Mouse (Mus musculus): Measurements from ENCODE around the gene Tmprss11b. TPM values are rescaled to one million over a fixed set of nuclear protein-coding genes. Genes with fewer than 3 reads are reported as not detected.
"Not testable (repeated sequence)": the region's sequence is repeated elsewhere in the genome, so short reads cannot be mapped to it uniquely, and the experiment has no call there.

Tmprss11b gene
- not detected in 2 replicates for polyA plus RNA-seq (2012; rRNA removed)

- DNase-seq (ENCODE audit: low read depth in 1 of 2, low spot score in 2 of 2) = no peak
- Histone ChIP-seq H3K27me3 (ENCODE audit: control insufficient read depth, insufficient read depth, low read length) (no peaks in the 10 kb centered on the region), H3K27ac (ENCODE audit: insufficient read depth, low read length) (no peak within 1 kb of the TSS), H3K36me3 (ENCODE audit: control insufficient read depth, insufficient read depth, low read length) (no peaks in the 10 kb centered on the region), H3K4me1 (ENCODE audit: control insufficient read depth, insufficient read depth, insufficient read length) (no peaks in the 10 kb centered on the region), H3K4me3 (ENCODE audit: extremely low read depth, insufficient read depth, insufficient read length) (no peak within 1 kb of the TSS)
- TF ChIP-seq CTCF (IDR thresholded peaks at IDR 0.05; ENCODE audit: extremely low read depth, insufficient read depth, insufficient read length, insufficient replicate concordance) (no peak), POLR2A (IDR thresholded peaks at IDR 0.05; ENCODE audit: low read depth, low read length) (no peak)
- 79% methylated on average over 5 of the region's 5 CpGs for WGBS
These were observed at the start of gene Tmprss11b for GRCm38 (mm10) chr5:86676262-86676661. Gene Tmprss11b, minus strand, starts transcription at chr5:86676362.

- Histone ChIP-seq H3K27me3 (ENCODE audit: control insufficient read depth, insufficient read depth, low read length) (no peaks in the 10 kb centered on the region), H3K4me1 (ENCODE audit: control insufficient read depth, insufficient read depth, insufficient read length) (no peaks in the 10 kb centered on the region), H3K27ac (ENCODE audit: insufficient read depth, low read length) (no peak overlapping the region), H3K4me3 (ENCODE audit: extremely low read depth, insufficient read depth, insufficient read length) (no peak overlapping the region), H3K36me3 (ENCODE audit: control insufficient read depth, insufficient read depth, low read length) (no peaks in the 10 kb centered on the region)
- no peak for TF ChIP-seq CTCF (IDR thresholded peaks at IDR 0.05; ENCODE audit: extremely low read depth, insufficient read depth, insufficient read length, insufficient replicate concordance)
- TF ChIP-seq POLR2A (IDR thresholded peaks at IDR 0.05; ENCODE audit: low read depth, low read length) = no peak
- DNase-seq (ENCODE audit: low read depth in 1 of 2, low spot score in 2 of 2) = no peak
These were observed 48.9 kb upstream of the Tmprss11b start for GRCm38 (mm10) chr5:86725021-86725420.

- TF ChIP-seq CTCF (IDR thresholded peaks at IDR 0.05; ENCODE audit: extremely low read depth, insufficient read depth, insufficient read length, insufficient replicate concordance) = no peak
- TF ChIP-seq POLR2A (IDR thresholded peaks at IDR 0.05; ENCODE audit: low read depth, low read length) = no peak
- Histone ChIP-seq H3K4me3 (ENCODE audit: extremely low read depth, insufficient read depth, insufficient read length) (no peak overlapping the region), H3K4me1 (ENCODE audit: control insufficient read depth, insufficient read depth, insufficient read length) (no peaks in the 10 kb centered on the region), H3K36me3 (ENCODE audit: control insufficient read depth, insufficient read depth, low read length) (no peaks in the 10 kb centered on the region), H3K27me3 (ENCODE audit: control insufficient read depth, insufficient read depth, low read length) (no peaks in the 10 kb centered on the region), H3K27ac (ENCODE audit: insufficient read depth, low read length) (no peak overlapping the region)
- 69% methylated on average over 2 of the region's 2 CpGs for WGBS
- no peak for DNase-seq (ENCODE audit: low read depth in 1 of 2, low spot score in 2 of 2)
These were observed 46.8 kb upstream of the Tmprss11b start for GRCm38 (mm10) chr5:86722820-86723460.

GRCm38 (mm10) chr5:86714967-86715366 lies 38.8 kb upstream of the Tmprss11b start:
- Histone ChIP-seq H3K27ac (ENCODE audit: insufficient read depth, low read length) (no peak overlapping the region), H3K36me3 (ENCODE audit: control insufficient read depth, insufficient read depth, low read length) (no peaks in the 10 kb centered on the region), H3K4me3 (ENCODE audit: extremely low read depth, insufficient read depth, insufficient read length) (no peak overlapping the region), H3K27me3 (ENCODE audit: control insufficient read depth, insufficient read depth, low read length) (no peaks in the 10 kb centered on the region), H3K4me1 (ENCODE audit: control insufficient read depth, insufficient read depth, insufficient read length) (no peaks in the 10 kb centered on the region)
- TF ChIP-seq POLR2A (IDR thresholded peaks at IDR 0.05; ENCODE audit: low read depth, low read length) = no peak
- no peak for TF ChIP-seq CTCF (IDR thresholded peaks at IDR 0.05; ENCODE audit: extremely low read depth, insufficient read depth, insufficient read length, insufficient replicate concordance)
- no peak for DNase-seq (ENCODE audit: low read depth in 1 of 2, low spot score in 2 of 2)
- WGBS = 22% methylated on average over 2 of the region's 2 CpGs

- WGBS = 80% methylated on average over 3 of the region's 3 CpGs
- Histone ChIP-seq H3K4me1 (ENCODE audit: control insufficient read depth, insufficient read depth, insufficient read length) (no peaks in the 10 kb centered on the region), H3K4me3 (ENCODE audit: extremely low read depth, insufficient read depth, insufficient read length) (no peak overlapping the region), H3K36me3 (ENCODE audit: control insufficient read depth, insufficient read depth, low read length) (no peaks in the 10 kb centered on the region), H3K27ac (ENCODE audit: insufficient read depth, low read length) (no peak overlapping the region), H3K27me3 (ENCODE audit: control insufficient read depth, insufficient read depth, low read length) (no peaks in the 10 kb centered on the region)
- TF ChIP-seq POLR2A (IDR thresholded peaks at IDR 0.05; ENCODE audit: low read depth, low read length) (no peak), CTCF (IDR thresholded peaks at IDR 0.05; ENCODE audit: extremely low read depth, insufficient read depth, insufficient read length, insufficient replicate concordance) (no peak)
- DNase-seq (ENCODE audit: low read depth in 1 of 2, low spot score in 2 of 2) = no peak
These were observed 28.8 kb upstream of the Tmprss11b start for GRCm38 (mm10) chr5:86704923-86705322.

GRCm38 (mm10) chr5:86684667-86685066 lies 8.5 kb upstream of the Tmprss11b start:
- TF ChIP-seq CTCF (IDR thresholded peaks at IDR 0.05; ENCODE audit: extremely low read depth, insufficient read depth, insufficient read length, insufficient replicate concordance) (no peak), POLR2A (IDR thresholded peaks at IDR 0.05; ENCODE audit: low read depth, low read length) (no peak)
- Histone ChIP-seq H3K4me1 (ENCODE audit: control insufficient read depth, insufficient read depth, insufficient read length) (no peaks in the 10 kb centered on the region), H3K27ac (ENCODE audit: insufficient read depth, low read length) (no peak overlapping the region), H3K27me3 (ENCODE audit: control insufficient read depth, insufficient read depth, low read length) (no peaks in the 10 kb centered on the region), H3K4me3 (ENCODE audit: extremely low read depth, insufficient read depth, insufficient read length) (no peak overlapping the region), H3K36me3 (ENCODE audit: control insufficient read depth, insufficient read depth, low read length) (no peaks in the 10 kb centered on the region)
- no peak for DNase-seq (ENCODE audit: low read depth in 1 of 2, low spot score in 2 of 2)
- WGBS = 47% methylated on average over 4 of the region's 4 CpGs

- H3K4me1 ChIP-seq (ENCODE audit: control insufficient read depth, insufficient read depth, insufficient read length); H3K27ac ChIP-seq (ENCODE audit: insufficient read depth, low read length); DNase-seq (ENCODE audit: low read depth in 1 of 2, low spot score in 2 of 2); H3K27me3 ChIP-seq (ENCODE audit: control insufficient read depth, insufficient read depth, low read length); H3K4me3 ChIP-seq (ENCODE audit: extremely low read depth, insufficient read depth, insufficient read length); H3K36me3 ChIP-seq (ENCODE audit: control insufficient read depth, insufficient read depth, low read length): not testable (repeated sequence)
- 36% methylated on average over 4 of the region's 4 CpGs for WGBS
These were observed 27.0 kb downstream of the Tmprss11b start for GRCm38 (mm10) chr5:86649185-86649584.
